Mouse (Mus musculus) R1 (cell line): Measurements from ENCODE around the gene Ccdc73.
"Not testable (repeated sequence)": the region's sequence is repeated elsewhere in the genome, so short reads cannot be mapped to it uniquely, and the experiment has no call there.

Source experiments
- DNase-seq: peaks from one replicate; pipeline ENCODE4 v3.0.0-alpha.2; 2018; ENCODE audit warnings: low read depth, low spot score

The Ccdc73 gene

DNA sequence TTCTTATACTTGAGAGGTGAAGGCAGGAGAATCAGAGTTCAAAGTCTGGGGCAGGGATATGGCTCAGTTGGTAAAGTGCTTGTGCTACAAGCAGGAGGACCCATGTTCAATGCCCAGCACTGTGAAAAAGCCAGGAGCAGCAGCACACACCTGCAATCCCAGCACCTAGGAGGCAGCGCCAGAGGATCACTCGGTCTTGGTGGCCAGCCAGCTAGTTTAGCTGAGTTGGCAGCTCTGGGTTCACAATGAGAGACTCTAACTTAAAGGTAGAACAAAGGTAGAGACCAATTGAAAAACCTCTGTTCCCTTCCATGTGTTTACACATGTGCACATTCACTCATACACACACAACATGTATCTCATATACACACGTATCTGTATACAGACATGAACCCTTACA, 1.5 kb downstream of the Ccdc73 start:
- no peak for DNase-seq

DNA sequence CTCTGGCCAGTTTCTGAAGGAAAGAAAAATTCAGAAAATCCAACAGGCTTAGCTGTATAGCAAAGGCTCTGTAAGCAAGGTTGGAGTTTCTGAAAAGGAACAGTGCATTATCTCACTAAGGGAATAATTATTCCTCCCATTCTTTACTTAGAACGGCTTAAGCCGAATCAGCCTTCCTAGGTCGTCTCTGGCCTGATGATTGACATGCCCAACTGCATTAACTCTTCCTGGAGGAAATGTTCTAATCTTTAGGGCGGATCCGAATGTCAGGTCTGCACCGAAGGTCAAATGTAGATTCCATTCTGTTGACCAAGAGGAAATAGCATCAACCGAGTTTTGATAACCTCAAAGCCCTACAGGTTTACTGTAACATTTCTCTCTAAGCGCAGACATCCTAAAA, 11.2 kb downstream of the Ccdc73 start:
- peak; percentile 29 for DNase-seq

DNA sequence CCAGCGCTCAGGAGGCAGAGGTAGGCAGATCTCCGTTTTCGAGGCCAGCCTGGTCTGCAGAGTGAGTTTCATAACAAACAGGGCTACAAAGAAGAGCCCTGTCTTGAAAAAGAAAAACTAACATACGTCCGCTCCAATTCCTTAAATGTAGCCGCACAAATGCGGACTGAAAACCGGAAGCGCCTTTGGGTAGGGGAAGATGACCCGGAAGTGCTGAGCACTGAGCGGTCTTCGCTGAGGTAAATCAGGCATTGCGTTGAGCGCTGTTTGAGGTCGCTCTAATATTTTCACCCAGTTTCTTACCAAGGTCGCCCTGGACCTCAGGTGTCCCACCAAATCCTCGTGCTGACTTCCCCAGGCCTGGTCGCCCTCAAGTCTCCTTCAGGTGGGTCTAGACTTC, 18.5 kb downstream of the Ccdc73 start:
- DNase-seq = peak; percentile 79

DNA sequence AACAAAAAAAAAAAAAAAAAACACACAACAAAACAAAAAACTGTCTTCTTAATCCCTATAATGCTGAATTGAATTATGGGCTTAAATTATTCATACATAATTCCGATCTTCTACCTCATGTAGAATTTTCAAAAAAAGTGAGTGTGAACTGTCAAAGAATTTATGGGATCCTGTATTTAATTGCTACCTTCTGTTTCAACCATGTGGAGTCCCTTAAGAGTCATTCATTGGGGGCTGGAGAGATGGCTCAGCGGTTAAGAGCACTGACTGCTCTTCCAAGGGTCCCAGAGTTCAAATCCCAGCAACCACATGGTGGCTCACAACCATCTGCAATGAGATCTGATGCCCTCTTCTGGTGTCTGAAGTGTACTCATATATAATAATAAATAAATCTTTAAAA, 19.7 kb downstream of the Ccdc73 start:
- not testable (repeated sequence) for DNase-seq

DNA sequence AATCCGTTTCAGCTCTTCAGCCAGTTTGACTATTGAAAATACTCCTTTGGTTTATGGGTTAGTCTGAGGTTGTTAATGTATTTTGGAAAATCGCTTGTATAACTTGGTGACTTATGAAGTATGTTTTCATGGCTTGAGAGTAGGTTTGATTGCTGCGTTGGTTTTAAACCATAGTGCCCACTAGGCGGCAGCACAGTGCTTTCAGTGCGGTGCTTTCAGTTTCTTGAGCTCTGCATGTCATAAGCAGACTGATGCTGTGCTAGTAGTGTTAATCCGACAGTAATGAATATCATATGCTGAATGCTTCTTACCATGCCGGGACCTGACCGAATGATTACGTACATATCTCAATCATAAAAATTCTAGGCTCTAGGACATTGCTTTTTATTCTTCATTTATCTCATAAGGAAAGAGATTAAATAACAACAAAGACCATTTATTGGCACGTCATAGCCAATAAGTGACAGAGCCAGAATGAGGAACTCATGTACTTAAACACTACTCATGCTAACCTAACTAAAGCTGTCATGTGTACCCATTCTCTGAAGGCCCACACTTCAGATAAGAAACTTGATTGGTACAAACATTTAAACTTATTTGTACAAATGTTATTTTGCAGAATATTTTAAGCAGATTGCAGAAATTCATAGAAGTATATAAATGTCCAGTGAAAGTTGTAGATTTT, 20.4 kb downstream of the Ccdc73 start:
- DNase-seq = peak; percentile 78

DNA sequence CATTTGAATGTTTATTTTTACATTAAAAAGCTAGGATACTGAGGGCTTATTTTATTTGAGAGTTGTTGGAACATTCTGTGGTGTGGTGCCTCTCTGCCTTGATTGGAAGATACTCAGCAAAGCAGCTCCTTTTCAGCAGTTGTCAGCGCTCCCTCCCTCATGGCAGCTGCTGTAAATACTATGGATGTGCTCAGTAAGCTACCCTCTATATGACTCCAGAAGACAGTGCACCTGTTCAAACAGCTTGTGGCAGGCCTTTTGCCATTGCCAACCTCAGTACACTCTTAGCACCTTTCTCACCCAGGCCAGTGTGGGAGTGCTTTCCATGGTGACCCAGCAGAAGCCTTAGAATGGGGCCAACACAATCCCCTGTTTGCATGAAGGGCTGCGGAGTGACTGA, 32.4 kb downstream of the Ccdc73 start:
- DNase-seq = no peak

DNA sequence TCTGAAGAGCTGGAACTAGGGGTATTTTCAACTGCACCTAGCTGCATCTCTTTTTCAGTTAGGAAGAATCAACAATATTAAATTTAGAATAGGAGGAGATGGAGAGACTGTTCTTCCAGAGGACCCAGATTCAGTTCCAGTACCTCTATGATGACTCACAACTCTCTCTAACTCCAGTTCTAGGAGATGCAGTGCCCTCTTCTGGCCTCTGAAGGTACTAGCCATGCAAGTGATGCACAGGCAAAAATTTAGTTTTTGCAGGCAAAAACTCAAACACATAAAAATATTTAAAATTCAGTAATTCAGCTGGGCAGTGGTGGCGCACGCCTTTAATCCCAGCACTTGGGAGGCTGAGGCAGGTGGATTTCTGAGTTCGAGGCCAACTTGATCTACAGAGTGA, 48.1 kb downstream of the Ccdc73 start:
- DNase-seq = peak; percentile 67

DNA sequence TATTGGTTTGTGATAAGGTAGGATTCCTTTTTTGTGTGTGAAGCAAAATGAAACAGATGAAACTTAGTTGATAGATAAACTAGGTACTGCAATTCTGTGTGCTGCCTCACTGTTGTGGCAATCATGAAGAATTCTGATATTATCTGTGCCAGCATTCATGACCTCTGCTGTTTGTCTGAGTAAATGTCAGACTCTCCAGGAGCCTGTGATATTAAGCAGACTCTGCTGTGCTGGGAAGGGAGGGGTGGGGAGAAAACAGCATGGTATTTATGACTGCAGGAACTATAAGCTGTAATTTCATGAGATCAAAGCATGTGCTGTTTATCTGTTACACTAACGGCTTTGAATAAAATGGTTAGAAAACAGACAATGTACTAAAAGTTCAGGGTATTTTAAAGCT, 96.9 kb downstream of the Ccdc73 start:
- no peak for DNase-seq

DNA sequence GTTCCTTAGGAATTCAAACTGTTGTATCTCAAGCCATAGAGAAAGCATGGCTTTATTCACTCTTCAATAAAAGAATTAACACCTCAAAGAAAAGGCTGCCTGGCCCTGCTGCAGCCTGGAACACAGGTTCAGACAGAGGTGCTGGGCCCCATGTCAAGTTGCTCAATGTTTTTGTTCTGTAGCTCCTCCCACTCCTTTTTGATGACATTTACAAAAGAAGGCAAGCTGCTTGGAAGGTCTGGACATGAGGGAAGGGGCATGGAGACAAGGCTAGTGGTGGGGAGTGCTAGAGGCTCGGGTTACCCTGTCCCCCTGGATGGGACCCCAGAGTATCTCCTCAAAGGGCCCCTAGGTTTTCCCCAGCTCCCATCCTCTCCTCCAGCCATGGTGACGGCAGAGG, 114.1 kb downstream of the Ccdc73 start:
- peak; percentile 56 for DNase-seq

DNA sequence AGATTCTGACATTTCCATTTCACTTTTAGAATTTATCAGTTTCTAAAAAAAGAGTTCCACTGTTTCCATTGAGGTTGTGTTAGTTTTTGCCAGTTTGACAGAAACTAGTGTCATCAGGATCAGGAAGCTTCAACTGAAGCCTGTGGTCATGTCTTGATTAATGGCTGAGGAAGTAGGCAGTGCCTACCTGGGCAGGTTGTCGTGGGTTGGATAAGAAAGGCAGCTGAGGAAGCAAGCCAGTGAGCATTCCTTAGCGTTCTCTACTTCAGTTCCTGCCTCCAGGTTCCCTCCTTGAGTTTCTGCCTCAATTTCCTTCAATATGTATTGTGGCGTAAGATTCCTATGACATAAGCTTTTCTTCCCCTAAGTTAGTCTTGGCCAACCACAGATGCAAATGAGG, 118.2 kb downstream of the Ccdc73 start:
- DNase-seq = no peak

DNA sequence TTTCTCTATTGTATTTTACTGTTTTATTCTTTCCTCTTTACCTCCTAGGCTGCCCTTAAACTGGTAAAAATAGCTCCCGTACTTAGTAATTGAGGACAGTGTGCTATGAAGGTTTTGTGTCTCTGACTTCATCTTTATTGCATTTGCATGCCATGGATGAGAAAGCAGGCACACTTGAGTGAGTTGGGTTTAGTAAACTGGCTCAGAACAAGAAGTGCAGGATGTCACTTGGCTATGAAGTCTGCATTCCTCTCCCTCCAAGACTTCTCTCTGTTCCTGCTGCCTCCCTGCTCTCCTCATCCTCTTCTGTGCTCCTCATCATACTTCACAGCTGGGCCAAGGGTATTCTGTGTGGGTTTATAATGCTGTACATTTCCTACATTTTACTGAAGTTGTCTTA, 121.4 kb downstream of the Ccdc73 start:
- no peak for DNase-seq

DNA sequence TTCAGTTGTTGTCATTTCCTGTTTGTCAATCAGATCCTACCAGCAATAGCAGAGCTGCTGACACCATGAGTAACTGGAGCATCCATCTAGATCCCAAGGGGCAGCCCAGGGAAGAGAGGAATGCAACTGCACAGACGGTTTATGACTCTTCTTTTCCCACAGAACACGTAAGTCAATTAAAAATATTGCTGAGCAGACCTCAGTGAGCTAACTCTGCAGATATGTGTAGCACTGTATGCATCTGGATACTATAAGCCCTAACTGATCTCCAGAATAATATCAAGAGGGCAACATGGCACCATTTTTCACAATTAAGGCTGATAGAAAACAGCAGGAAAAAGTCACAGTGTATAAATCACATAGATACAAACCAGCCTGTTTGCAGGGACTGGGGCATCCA, 126.8 kb downstream of the Ccdc73 start:
- DNase-seq = no peak

DNA sequence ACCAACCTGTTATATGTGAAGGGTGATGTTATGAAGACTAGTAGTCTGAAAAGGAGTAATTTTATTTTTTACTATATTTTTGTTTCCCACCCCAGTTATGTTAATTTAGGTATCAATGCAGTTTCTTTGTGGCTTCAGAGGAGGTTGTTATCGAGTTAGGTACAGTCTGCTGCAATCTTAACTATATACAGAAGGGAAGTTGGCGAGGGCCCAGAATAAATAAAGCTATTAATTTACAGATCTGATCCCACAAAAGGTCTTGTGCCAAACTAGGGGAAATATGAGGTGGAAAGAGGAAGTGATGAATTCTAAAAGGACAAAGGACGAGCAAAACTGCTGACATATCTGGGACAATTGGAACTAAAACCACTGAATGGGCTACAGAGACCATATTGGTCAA, 128.6 kb downstream of the Ccdc73 start:
- DNase-seq = no peak

DNA sequence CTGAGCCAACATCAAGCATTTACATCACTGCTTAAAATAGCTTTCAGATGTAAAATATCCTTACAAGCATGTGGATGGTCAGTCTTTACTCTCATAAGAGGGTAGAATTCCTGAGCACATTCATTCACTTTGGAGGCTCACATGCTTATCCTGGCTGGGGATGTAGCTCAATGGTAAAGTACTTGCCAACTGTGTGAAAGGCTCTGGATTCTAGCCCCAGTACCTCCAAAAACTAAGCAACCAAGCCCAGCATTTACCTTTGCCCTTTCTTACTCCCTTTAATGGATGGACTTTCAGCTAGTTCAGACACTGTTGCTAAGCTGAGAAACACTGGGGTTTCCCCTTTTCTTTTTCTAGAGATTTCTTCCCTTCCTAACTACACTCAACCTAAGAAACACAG, 139.6 kb downstream of the Ccdc73 start:
- no peak for DNase-seq

DNA sequence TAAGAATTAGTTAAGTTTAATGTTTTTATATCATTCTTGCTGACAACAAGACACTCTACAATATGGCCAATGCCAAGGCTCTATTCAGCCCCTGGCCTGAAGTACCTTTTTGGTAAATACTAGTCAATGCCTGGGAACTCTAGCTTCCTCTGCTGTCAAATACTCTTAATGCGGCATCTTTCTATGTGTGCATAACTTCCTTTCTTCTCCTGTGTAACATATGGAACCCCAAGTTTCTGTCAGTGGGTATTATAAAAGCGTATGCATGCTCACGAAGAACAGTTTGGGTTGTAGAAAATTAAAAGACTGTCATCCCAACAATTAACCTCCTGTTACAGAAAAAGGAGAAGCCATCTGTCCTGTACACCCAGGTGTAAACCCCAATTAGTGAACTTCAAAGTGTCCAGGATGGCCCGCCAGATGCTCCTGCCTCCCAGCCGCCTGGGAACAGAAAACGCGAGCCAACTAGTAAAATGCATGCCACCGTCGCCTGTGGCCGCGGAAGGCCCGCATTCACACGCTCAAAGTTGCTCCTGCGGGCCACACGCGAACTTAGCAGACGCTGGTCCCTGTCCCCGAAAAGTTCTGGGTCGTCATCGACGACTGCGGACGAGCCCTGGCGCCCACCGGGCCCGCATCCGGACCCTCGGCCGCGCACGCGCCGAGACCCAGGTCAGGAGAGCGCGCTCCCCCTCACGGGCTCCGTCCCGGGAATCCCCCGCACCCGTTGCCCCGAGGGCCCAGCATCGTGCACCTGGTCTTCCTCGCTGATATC, 148.8 kb downstream of the Ccdc73 start:
- no peak for DNase-seq

DNA sequence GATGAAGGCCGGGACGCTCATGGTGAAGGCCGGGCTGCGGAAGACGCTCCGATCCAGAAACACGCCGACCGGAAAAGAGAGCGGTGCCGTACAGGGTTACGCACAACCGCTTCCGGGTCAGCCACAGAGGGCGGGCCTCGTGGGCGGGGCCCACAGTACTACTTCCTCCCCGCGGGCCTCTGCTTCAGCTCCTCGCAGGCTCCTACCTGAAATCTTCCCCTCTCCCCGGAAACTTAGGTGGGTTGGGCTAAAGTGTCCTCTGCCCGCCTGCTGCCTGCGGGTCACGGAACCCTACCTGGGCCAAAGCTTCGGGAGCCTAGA, 149.3 kb downstream of the Ccdc73 start, which contains the start of gene Eif3m:
Gene Eif3m (minus strand): TSS at position 114 of the 321 bp plus-strand sequence.
- peak; percentile 95 for DNase-seq

DNA sequence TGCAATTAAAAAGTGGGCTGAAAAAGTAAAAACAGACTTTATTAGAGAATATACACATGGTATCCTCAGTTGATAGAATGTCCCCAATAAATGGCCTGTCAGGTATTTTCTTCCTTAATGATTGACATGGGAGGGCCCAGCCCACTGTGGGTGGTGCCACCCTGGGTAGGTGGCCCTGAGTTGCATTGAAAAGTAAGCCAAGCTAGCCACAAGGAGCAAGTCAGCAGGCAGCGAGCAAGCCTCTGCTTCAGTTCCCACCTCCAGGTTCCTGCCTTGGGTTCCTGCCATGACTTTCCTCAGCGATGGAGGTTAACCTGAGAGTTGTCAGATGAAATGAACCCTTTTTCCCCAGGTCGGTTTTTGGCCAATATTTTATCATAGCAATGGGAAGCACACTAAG, 150.2 kb downstream of the Ccdc73 start:
- peak; percentile 16 for DNase-seq

DNA sequence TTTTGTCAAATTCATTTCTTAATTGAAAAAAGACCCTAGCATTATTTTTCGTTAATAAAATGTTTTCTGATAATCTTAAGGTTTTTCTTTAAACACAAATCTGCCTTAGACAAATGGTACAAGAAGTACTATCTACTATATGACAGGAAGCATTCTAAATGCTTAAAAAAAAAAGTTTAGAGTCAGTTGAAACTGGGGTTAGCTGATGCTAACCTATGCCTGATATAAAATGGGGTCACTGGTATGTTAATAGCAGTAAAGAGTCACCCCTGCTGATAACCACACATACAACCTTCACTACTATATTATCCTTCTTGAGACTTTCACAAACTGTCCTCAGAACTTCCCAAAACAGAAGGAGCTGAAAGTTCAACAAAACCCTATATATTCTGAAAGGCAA, 151.9 kb downstream of the Ccdc73 start:
- DNase-seq = no peak

DNA sequence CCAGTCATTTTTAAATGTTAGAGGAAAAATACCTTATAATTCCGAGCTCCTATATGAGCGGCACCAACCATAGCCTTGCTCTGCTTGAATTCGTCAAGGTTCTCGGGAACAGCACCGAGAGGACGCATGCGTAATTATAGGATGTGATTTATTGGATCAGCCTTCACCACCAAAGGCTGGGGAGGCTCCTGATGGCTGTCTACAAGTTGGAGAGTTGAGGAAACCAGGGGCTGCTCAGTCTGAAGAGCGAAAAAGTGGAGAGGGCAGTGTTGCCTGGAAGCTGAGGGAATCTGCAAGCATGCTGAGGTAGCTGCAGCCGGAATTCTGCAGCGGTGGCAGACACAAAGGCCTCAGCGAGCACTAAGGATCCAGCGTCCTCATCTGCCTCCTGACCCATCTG, 153.7 kb downstream of the Ccdc73 start:
- no peak for DNase-seq

DNA sequence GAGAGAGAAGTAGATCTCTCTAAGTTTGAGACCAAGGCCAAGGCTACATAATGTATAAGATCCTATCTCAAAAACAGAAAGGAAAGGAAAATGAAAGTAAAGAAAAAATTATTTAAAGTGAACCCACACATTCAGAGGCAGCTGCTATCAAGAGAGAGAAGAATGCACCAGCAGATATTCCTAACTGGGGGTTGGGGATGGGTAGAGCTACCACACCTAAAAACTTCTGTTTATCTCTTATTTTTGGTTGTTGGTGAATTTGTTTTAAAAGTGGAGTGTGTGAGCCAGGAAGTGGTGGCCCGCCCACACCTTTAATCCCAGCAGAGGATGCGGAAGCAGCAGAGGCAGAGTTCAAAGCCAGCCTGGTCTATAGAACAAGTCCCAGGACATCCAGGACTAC, 154.2 kb downstream of the Ccdc73 start:
- DNase-seq = no peak

DNA sequence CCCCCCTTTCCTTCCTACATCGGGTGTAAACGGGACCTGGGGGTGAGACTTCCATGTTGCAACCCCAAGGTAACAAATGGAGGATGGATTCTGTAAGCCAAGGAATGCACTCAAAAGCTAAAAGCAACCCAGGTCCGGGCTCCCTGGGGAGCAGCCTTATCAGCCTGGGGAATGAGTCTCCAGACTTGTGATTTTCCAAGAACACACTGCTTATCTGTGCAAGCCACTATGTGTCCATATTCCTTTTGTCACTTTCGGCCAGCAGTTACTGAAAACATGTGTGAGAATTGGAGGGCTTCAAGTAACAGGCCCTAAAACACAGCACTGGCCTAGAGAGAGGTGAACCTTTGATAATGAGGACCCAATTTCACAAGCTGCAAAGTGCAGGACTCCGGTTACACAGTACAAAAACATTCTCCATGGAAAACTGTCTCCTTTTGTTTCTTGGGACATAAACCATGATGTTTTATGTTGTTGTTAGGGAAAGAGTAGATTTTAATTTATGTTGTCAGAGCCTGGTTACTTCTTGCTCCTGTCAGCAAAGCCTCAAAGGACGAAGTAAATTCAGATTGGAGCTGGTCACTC, 155.5 kb downstream of the Ccdc73 start:
- no peak for DNase-seq

DNA sequence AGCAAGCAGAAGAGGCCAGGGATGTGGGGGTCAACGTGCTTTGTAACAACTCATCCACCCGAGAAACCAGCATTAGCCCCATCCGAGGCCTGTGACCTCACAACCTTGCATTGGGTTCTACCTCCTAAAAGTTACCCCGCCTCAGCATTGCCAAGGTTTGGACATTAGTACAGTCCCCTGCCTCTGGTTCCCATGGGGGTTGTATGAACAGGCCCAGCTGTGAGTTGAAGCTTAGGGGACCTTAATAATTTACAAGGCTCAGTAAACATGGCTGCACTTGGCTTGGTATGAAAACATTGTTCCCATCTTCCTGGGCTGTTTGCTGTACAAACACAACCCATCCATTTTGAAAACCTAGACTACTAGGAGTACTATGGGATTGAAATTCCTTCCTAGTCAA, 156.2 kb downstream of the Ccdc73 start:
- no peak for DNase-seq

DNA sequence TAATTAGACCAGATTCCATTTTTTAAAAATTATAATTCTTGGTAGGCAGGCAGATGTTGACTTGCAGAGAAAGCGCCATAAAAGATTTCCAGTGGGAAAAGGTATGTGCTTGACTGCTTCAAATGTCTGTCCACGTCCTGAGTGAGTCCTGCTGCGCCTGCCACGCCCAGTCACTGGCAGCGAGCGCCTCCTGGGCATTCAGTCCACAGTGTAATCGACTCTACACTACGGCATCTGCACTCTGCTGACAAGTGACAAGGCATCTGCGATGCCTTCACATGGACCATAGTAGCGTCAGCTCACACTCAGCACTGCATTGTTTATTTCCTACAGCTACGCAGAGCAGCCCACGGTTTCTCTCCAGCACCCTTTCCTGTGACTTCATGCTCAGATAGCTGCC, 158.0 kb downstream of the Ccdc73 start:
- DNase-seq = not testable (repeated sequence)
